Mouse (Mus musculus) CH12.LX (cell line): ENCODE results near the gene 4930503B20Rik. TPM values are rescaled to one million over a fixed set of nuclear protein-coding genes. Genes with fewer than 3 reads are reported as not detected.

Experiments used
- DNase-seq: peaks from one replicate; pipeline ENCODE4 v3.0.0-alpha.2; 2013; ENCODE audit errors: extremely low read depth
- H3K27ac ChIP-seq: 2 replicates; pipeline ENCODE4 v1.5.1; 2012; ENCODE audit warnings: low read depth, mild to moderate bottlenecking, control low read depth, moderate library complexity; ENCODE audit not compliant: insufficient read depth
- H3K27me3 ChIP-seq: replicated peaks from 2 replicates; pipeline ENCODE3; 2012; ENCODE audit warnings: inconsistent platforms
- H3K36me3 ChIP-seq, 2 experiments: replicated peaks in 1 of 2; 2 replicates each; pipeline versions ENCODE3 to v1.6.1; 2012; ENCODE audit warnings: inconsistent platforms in 1 of 2, low read length in 1 of 2, mild to moderate bottlenecking in 1 of 2, mixed read lengths in 1 of 2, moderate library complexity in 1 of 2; ENCODE audit not compliant: control insufficient read depth in 1 of 2, insufficient read depth in 1 of 2
- H3K4me1 ChIP-seq, 2 experiments: 2 replicates each; pipeline ENCODE4 v1.6.1; 2012; ENCODE audit warnings: inconsistent platforms in 1 of 2, moderate library complexity in 1 of 2; ENCODE audit not compliant: insufficient read depth in 2 of 2, control insufficient read depth in 1 of 2
- H3K4me2 ChIP-seq: 2 replicates; pipeline ENCODE4 v1.6.1; 2012; ENCODE audit warnings: low read depth, mild to moderate bottlenecking, control low read depth; ENCODE audit not compliant: poor library complexity, insufficient read depth, severe bottlenecking
- H3K4me3 ChIP-seq, 3 experiments: fragments of 150-350 bp in 1 of 3; sonication (generic) in 1 of 3; replicated peaks in 1 of 3; 2 replicates each; pipeline versions ENCODE3 to v1.5.1; 2011 to 2012; ENCODE audit warnings: low read depth in 2 of 3, low read length in 2 of 3, mild to moderate bottlenecking in 2 of 3, moderate library complexity in 2 of 3, control low read depth in 1 of 3, improper control_type of control experiment in 1 of 3, inconsistent platforms in 1 of 3, mixed read lengths in 1 of 3; ENCODE audit not compliant: poor library complexity in 1 of 3
- H3K79me2 ChIP-seq: replicated peaks from 2 replicates; pipeline ENCODE4 v1.6.1; 2012; ENCODE audit warnings: mild to moderate bottlenecking, moderate library complexity; ENCODE audit not compliant: control insufficient read depth, poor library complexity, insufficient read depth, severe bottlenecking; ENCODE audit errors: extremely low read depth
- H3K9ac ChIP-seq: 2 replicates; pipeline ENCODE4 v1.6.1; 2012; ENCODE audit warnings: low read depth, mild to moderate bottlenecking, control low read depth, moderate library complexity; ENCODE audit not compliant: insufficient read depth
- H3K9me3 ChIP-seq: replicated peaks from 2 replicates; pipeline ENCODE3; 2012; ENCODE audit warnings: low read length, inconsistent platforms, mixed read lengths
- CHD1 ChIP-seq: IDR thresholded peaks from 2 replicates; pipeline ENCODE4 v1.6.1; 2012; ENCODE audit warnings: low read depth, low read length, improper control_type of control experiment, inconsistent platforms
- EP300 ChIP-seq: IDR thresholded peaks from 2 replicates; pipeline ENCODE4 v1.6.1; 2011; ENCODE audit warnings: low read length, improper control_type of control experiment
- ETS1 ChIP-seq: conservative IDR thresholded peaks from 2 replicates; pipeline ENCODE4 v1.6.1; 2012; ENCODE audit warnings: low read depth, mild to moderate bottlenecking, inconsistent platforms, low read length, improper control_type of control experiment, moderate library complexity
- GABPA ChIP-seq: IDR thresholded peaks from 2 replicates; pipeline ENCODE4 v1.6.1; 2012; ENCODE audit warnings: low read depth, low read length, improper control_type of control experiment, inconsistent platforms; ENCODE audit not compliant: insufficient replicate concordance
- JUN ChIP-seq: IDR thresholded peaks from 2 replicates; pipeline ENCODE4 v1.6.1; 2011; ENCODE audit warnings: low read depth, mild to moderate bottlenecking, low read length, improper control_type of control experiment, moderate library complexity; ENCODE audit not compliant: insufficient read depth
- MAZ ChIP-seq: IDR thresholded peaks from 2 replicates; pipeline ENCODE4 v1.6.1; 2012; ENCODE audit warnings: low read depth, mild to moderate bottlenecking, inconsistent platforms, low read length, improper control_type of control experiment, moderate library complexity
- MXI1 ChIP-seq: IDR thresholded peaks from 2 replicates; pipeline ENCODE4 v1.6.1; 2011; ENCODE audit warnings: mild to moderate bottlenecking, low read depth, low read length, improper control_type of control experiment
- MYC ChIP-seq: IDR thresholded peaks from 2 replicates; pipeline ENCODE4 v1.6.1; 2011; ENCODE audit warnings: low read depth, mild to moderate bottlenecking, improper control_type of control experiment, low read length
- NELFE ChIP-seq: IDR thresholded peaks from 2 replicates; pipeline ENCODE4 v1.6.1; 2011; ENCODE audit warnings: low read depth, low read length, improper control_type of control experiment
- NRF1 ChIP-seq: IDR thresholded peaks from 2 replicates; pipeline ENCODE4 v1.6.1; 2014; ENCODE audit warnings: low read depth, mild to moderate bottlenecking, inconsistent platforms, low read length, improper control_type of control experiment, moderate library complexity
- PAX5 ChIP-seq: IDR thresholded peaks from 2 replicates; pipeline ENCODE4 v1.6.1; 2012; ENCODE audit warnings: low read length, inconsistent platforms, mixed read lengths
- POLR2AphosphoS2 ChIP-seq: IDR thresholded peaks from 2 replicates; pipeline ENCODE4 v1.6.1; 2011; ENCODE audit warnings: low read depth, low read length, improper control_type of control experiment
- RAD21 ChIP-seq: IDR thresholded peaks from 2 replicates; pipeline ENCODE4 v1.6.1; 2011; ENCODE audit warnings: low read depth, mild to moderate bottlenecking, low read length, improper control_type of control experiment, moderate library complexity
- SIN3A ChIP-seq: IDR thresholded peaks from 2 replicates; pipeline ENCODE4 v1.6.1; 2012; ENCODE audit warnings: low read length, improper control_type of control experiment, inconsistent platforms
- TBP ChIP-seq: conservative IDR thresholded peaks from 2 replicates; pipeline ENCODE4 v1.6.1; 2011; ENCODE audit warnings: low read depth, low read length, improper control_type of control experiment
- UBTF ChIP-seq: IDR thresholded peaks from 2 replicates; pipeline ENCODE4 v1.6.1; 2012; ENCODE audit warnings: low read depth, mild to moderate bottlenecking, inconsistent platforms, low read length, improper control_type of control experiment, moderate library complexity
- USF2 ChIP-seq: conservative IDR thresholded peaks from 2 replicates; pipeline ENCODE4 v1.6.1; 2011; ENCODE audit warnings: low read depth, low read length, improper control_type of control experiment
- dilution Hi-C: fragments of 300-500 bp; cut with MboI; formaldehyde crosslinking; loops from 2 replicates; pipeline ENCODE4 v1.14.3; 2020; ENCODE audit warnings: low sequenced_read_pairs; ENCODE audit not compliant: extremely low pct_unique_long_range_greater_than_20kb, extremely low pct_ligation_motif_present
- in situ Hi-C: fragments of 300-500 bp; cut with MboI; formaldehyde crosslinking; loops from 3 replicates; pipeline ENCODE4 v1.14.3; 2019; ENCODE audit warnings: low sequenced_read_pairs, low pct_ligation_motif_present, low pct_unique_long_range_greater_than_20kb, mixed read lengths
- polyA plus RNA-seq: library from polyadenylated mRNA; unstranded; fragments of >175 nt; gene quantifications from 2 replicates; pipeline ENCODE4 v1.2.1, GENCODE M21; 2012; ENCODE audit warnings: low read depth; ENCODE audit not compliant: insufficient read length
- total RNA-seq, 2 experiments: library from RNA; depleted of rRNA; stranded (reverse); fragments of 300-350 nt in 1 of 2; fragments of >200 nt in 1 of 2; gene quantifications; 2 replicates each; pipeline ENCODE4 v1.2.3; 2012 to 2014

4930503B20Rik gene
- total and polyA plus RNA-seq, 3 experiments = not detected

DNA sequence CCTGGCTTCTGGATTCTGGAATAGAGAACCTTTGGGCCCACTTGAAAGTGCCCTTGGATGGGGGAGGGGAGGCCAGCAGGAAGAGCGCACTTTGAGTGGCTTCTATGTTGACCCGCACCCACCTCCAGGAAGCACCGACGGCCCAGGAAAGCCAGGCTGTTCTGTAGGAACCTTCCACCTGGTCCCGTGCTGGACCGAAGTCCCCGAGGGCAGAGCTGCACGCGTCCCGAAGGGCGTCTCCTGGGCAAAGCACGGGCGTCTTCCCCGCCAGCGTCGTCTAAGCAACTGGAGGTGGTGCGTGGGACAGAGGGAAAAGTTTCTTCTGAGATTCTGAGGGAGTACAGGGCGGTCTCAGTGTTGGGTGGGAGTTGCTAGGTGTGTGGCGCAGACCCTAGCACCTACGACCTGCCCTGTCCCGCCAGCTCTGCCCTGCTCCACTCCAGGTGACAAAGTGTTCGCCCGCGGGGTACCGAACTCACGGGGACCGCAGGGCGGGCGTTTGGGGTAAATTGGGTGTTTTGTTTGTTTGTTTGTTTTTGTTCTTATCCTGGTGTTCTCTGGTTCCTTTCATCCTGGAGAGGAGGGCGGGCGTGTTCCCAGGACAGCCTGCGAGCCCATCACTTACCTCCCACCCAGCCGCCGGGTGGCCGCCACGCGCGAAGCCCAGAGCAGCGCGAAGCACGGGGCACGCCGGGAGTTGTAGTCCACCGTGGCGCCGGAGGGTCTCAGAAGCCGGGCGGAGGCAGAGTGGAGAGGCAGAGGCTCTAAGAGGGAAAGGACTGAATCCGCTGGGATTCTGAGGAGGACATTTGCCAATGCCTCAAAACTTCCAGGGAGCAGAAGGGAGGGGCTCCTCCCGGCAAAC is 33.9 kb upstream of the 4930503B20Rik start, which contains the start of gene Samd13:
Samd13 (minus strand) TSS at position 782 of the 865 bp plus-strand sequence.
- Histone ChIP-seq H3K27ac (no peak within 1 kb of the TSS), H3K79me2 (no peaks in the 10 kb centered on the region), H3K4me2 (no peak within 1 kb of the TSS), H3K36me3 (no peaks in the 10 kb centered on the region), H3K27me3 (no peaks in the 10 kb centered on the region), H3K9me3 (no peaks in the 10 kb centered on the region), H3K4me1 (peaks cover 2 to 9% of the 10 kb centered on the region in 2 experiments; a peak in 2 of 4 replicates), H3K4me3 (no peak within 1 kb of the TSS), H3K9ac (no peak within 1 kb of the TSS)
- no peak for DNase-seq
- dilution Hi-C loops (no loop called here), in situ Hi-C loops (no loop called here)
- no peak for TF ChIP-seq MAZ
- TF ChIP-seq SIN3A = no peak
- no peak for TF ChIP-seq CHD1
- TF ChIP-seq PAX5 = no peak
- TF ChIP-seq POLR2AphosphoS2 = no peak
- no peak for TF ChIP-seq GABPA
- no peak for TF ChIP-seq MYC
- no peak for TF ChIP-seq ETS1
- TF ChIP-seq JUN = no peak
- TF ChIP-seq USF2 = no peak
- TF ChIP-seq UBTF = no peak
- no peak for TF ChIP-seq MXI1
- TF ChIP-seq, all 38 proteins: peak for 0

- in situ Hi-C loops (no loop called here), dilution Hi-C loops (no loop called here)
- Histone ChIP-seq H3K79me2 (no peaks in the 10 kb centered on the region), H3K4me3 (no peak overlapping the region), H3K4me1 (peaks cover 2 to 9% of the 10 kb centered on the region in 2 experiments; a peak in 2 of 4 replicates), H3K36me3 (no peaks in the 10 kb centered on the region), H3K27me3 (no peaks in the 10 kb centered on the region), H3K27ac (no peak overlapping the region), H3K4me2 (peak overlapping the region; percentile 99), H3K9ac (peak overlapping the region; percentile 27), H3K9me3 (no peaks in the 10 kb centered on the region)
- no peak for DNase-seq
- TF ChIP-seq NRF1 = no peak
- no peak for TF ChIP-seq TBP
- TF ChIP-seq RAD21 = no peak
- no peak for TF ChIP-seq NELFE
- no peak for TF ChIP-seq EP300
Measured at GRCm38 (mm10) chr3:146683095-146683494, 32.0 kb upstream of the 4930503B20Rik start.
